Mouse (Mus musculus): Measurements from ENCODE around the gene Lrrc8c. TPM values are rescaled to one million over a fixed set of nuclear protein-coding genes. Genes with fewer than 3 reads are reported as not detected.
A peak's percentile ranks its signal among the peaks of the same experiment; 100 is the strongest.
"Not testable (repeated sequence)": the region's sequence is repeated elsewhere in the genome, so short reads cannot be mapped to it uniquely, and the experiment has no call there.

Gene Lrrc8c
- polyA plus RNA-seq, 1 experiment from 2014 or later, result 23.0 TPM

GRCm38 (mm10) chr5:105638266-105638665 is 119.1 kb downstream of the Lrrc8c start:
- H3K4me3 ChIP-seq (ENCODE audit: low read depth, low read length); H3K27ac ChIP-seq (ENCODE audit: low read length); H3K9ac ChIP-seq (replicated peaks; ENCODE audit: low read depth); H3K36me3 ChIP-seq (ENCODE audit: insufficient read depth, low read length); H3K4me2 ChIP-seq (replicated peaks; ENCODE audit: low read depth, low read length); H3K27me3 ChIP-seq (replicated peaks; ENCODE audit: insufficient read depth, low read length); H3K9me3 ChIP-seq (ENCODE audit: low read length); H3K4me1 ChIP-seq (ENCODE audit: insufficient read depth, low read depth, low read length); DNase-seq (ENCODE audit: low spot score); ATAC-seq: not testable (repeated sequence)
- TF ChIP-seq CTCF (IDR thresholded peaks at IDR 0.05), result peak; percentile 11; the same call in 1 of the 2 replicates
- 91% methylated on average over 2 of the region's 2 CpGs for WGBS

DNA sequence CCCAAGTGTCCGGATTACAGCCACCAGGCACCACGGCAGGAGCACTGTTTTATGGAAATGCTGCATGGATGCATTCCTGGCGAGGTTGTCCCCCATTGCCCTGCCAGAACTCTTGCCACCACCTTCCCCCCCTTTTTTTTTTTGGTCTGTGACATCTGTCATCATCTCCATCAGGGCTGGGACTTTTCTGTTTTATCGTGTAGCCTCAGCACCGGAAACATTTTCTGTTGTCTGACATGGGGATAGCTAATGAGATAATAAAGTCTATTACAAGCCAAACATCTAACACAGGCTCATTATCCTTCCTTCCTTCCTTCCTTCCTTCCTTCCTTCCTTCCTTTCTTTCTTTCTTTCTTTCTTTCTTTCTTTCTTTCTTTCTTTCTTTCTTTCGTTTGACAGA is 119.7 kb downstream of the Lrrc8c start:
- Histone ChIP-seq H3K27me3 (replicated peaks; ENCODE audit: insufficient read depth, low read length) (no peaks in the 10 kb centered on the region), H3K27ac (ENCODE audit: low read length) (no peak overlapping the region), H3K4me3 (ENCODE audit: low read depth, low read length) (no peak overlapping the region), H3K4me1 (ENCODE audit: insufficient read depth, low read depth, low read length) (no peaks in the 10 kb centered on the region), H3K9me3 (ENCODE audit: low read length) (no peaks in the 10 kb centered on the region), H3K4me2 (replicated peaks; ENCODE audit: low read depth, low read length) (no peak overlapping the region), H3K9ac (replicated peaks; ENCODE audit: low read depth) (no peak overlapping the region), H3K36me3 (ENCODE audit: insufficient read depth, low read length) (no peaks in the 10 kb centered on the region)
- no peak for ATAC-seq
- TF ChIP-seq CTCF (IDR thresholded peaks at IDR 0.05), result no peak
- no peak for TF ChIP-seq EP300 (IDR thresholded peaks at IDR 0.05)
- DNase-seq (ENCODE audit: low spot score), result no peak
- WGBS, result 79% methylated on average over 6 of the region's 6 CpGs

DNA sequence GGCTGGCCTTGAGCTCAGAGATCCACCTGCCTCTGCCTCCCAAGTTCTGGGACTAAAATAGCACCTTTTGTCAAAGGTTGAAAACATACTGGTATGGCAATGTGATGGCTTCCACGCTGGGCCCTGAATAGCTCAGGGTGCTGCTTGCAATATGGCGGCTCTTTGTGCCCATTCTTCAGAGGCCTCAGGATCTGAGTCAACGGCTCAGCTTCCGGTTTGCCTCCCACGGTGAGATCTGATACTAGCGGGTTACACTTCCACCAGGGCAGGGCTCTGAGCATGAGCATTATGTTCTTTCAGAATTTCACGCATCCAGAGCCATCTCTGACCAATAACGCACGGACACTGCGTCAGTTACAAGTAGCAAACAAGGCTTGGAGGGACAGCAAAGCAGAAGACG is 120.2 kb downstream of the Lrrc8c start:
- Histone ChIP-seq H3K4me3 (ENCODE audit: low read depth, low read length) (no peak overlapping the region), H3K4me1 (ENCODE audit: insufficient read depth, low read depth, low read length) (no peaks in the 10 kb centered on the region), H3K27me3 (replicated peaks; ENCODE audit: insufficient read depth, low read length) (no peaks in the 10 kb centered on the region), H3K4me2 (replicated peaks; ENCODE audit: low read depth, low read length) (no peak overlapping the region), H3K27ac (ENCODE audit: low read length) (no peak overlapping the region), H3K36me3 (ENCODE audit: insufficient read depth, low read length) (no peaks in the 10 kb centered on the region), H3K9me3 (ENCODE audit: low read length) (no peaks in the 10 kb centered on the region), H3K9ac (replicated peaks; ENCODE audit: low read depth) (no peak overlapping the region)
- ATAC-seq (no peak), DNase-seq (ENCODE audit: low spot score) (no peak)
- no peak for TF ChIP-seq CTCF (IDR thresholded peaks at IDR 0.05)
- TF ChIP-seq EP300 (IDR thresholded peaks at IDR 0.05), result no peak
- 94% methylated on average over 11 of the region's 11 CpGs for WGBS

DNA sequence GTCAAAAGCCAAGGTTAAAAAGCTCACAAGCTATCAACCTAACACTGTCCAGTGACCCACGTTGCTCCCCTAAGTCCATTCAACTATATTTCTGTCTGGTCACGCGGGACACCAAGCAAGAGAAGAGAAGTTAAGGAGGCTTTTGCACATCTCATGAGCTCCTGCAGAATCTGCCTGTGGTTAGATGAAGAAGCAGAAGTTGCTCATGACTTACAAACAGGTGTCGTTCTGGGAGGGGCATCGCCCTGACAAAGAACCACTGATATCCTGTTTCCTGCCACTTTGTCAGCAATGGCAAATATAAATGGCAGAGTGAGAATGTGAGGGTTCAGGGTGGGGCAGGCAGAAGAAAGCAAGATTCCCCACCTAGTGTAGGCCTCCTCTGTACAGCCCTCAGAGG is 123.3 kb downstream of the Lrrc8c start:
- ATAC-seq (no peak), DNase-seq (ENCODE audit: low spot score) (no peak)
- H3K4me1 ChIP-seq (ENCODE audit: insufficient read depth, low read depth, low read length), result no peaks in the 10 kb centered on the region
- no peaks in the 10 kb centered on the region for H3K9me3 ChIP-seq (ENCODE audit: low read length)
- H3K4me2 ChIP-seq (replicated peaks; ENCODE audit: low read depth, low read length), result no peak overlapping the region
- no peaks in the 10 kb centered on the region for H3K36me3 ChIP-seq (ENCODE audit: insufficient read depth, low read length)
- H3K27me3 ChIP-seq (replicated peaks; ENCODE audit: insufficient read depth, low read length), result no peaks in the 10 kb centered on the region
- whole genome bisulfite sequencing, result 73% methylated on average over 5 of the region's 5 CpGs
- H3K9ac ChIP-seq (replicated peaks; ENCODE audit: low read depth), result no peak overlapping the region
- no peak overlapping the region for H3K4me3 ChIP-seq (ENCODE audit: low read depth, low read length)
- TF ChIP-seq EP300 (IDR thresholded peaks at IDR 0.05), result no peak
- no peak for TF ChIP-seq CTCF (IDR thresholded peaks at IDR 0.05)
- H3K27ac ChIP-seq (ENCODE audit: low read length), result no peak overlapping the region

GRCm38 (mm10) chr5:105643276-105643675 is 124.1 kb downstream of the Lrrc8c start:
- ATAC-seq, result no peak
- Histone ChIP-seq H3K9ac (replicated peaks; ENCODE audit: low read depth) (no peak overlapping the region), H3K9me3 (ENCODE audit: low read length) (no peaks in the 10 kb centered on the region), H3K4me2 (replicated peaks; ENCODE audit: low read depth, low read length) (no peak overlapping the region), H3K36me3 (ENCODE audit: insufficient read depth, low read length) (no peaks in the 10 kb centered on the region), H3K27ac (ENCODE audit: low read length) (no peak overlapping the region), H3K4me1 (ENCODE audit: insufficient read depth, low read depth, low read length) (no peaks in the 10 kb centered on the region), H3K4me3 (ENCODE audit: low read depth, low read length) (no peak overlapping the region), H3K27me3 (replicated peaks; ENCODE audit: insufficient read depth, low read length) (no peaks in the 10 kb centered on the region)
- DNase-seq (ENCODE audit: low spot score), result no peak
- TF ChIP-seq EP300 (IDR thresholded peaks at IDR 0.05), result no peak
- TF ChIP-seq CTCF (IDR thresholded peaks at IDR 0.05), result no peak
- 77% methylated on average over 8 of the region's 8 CpGs for WGBS

DNA sequence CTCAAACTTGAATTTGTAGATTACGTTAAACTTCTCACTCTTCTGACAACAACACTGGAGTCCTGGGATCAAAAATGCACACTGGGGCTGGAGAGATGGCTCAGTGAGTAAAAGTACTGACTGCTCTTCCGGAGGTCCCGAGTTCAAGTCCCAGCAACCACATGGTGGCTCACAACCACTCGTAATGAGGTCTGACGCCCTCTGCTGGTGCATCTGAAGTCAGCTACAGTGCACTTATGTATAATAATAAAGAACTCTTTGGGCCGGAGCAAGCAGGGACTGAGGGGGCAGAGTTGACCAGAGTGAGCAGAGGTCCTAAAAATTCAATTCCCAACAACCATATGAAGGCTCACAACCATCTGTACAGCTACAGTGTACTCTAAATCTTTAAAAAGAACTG is 125.0 kb downstream of the Lrrc8c start:
- no peak overlapping the region for H3K9ac ChIP-seq (replicated peaks; ENCODE audit: low read depth)
- H3K27ac ChIP-seq (ENCODE audit: low read length), result no peak overlapping the region
- no peak for DNase-seq (ENCODE audit: low spot score)
- no peaks in the 10 kb centered on the region for H3K27me3 ChIP-seq (replicated peaks; ENCODE audit: insufficient read depth, low read length)
- 87% methylated on average over 6 of the region's 6 CpGs for WGBS
- no peak for TF ChIP-seq EP300 (IDR thresholded peaks at IDR 0.05)
- no peak for TF ChIP-seq CTCF (IDR thresholded peaks at IDR 0.05)
- no peak overlapping the region for H3K4me2 ChIP-seq (replicated peaks; ENCODE audit: low read depth, low read length)
- no peak overlapping the region for H3K4me3 ChIP-seq (ENCODE audit: low read depth, low read length)
- no peaks in the 10 kb centered on the region for H3K36me3 ChIP-seq (ENCODE audit: insufficient read depth, low read length)
- H3K9me3 ChIP-seq (ENCODE audit: low read length), result no peaks in the 10 kb centered on the region
- no peak for ATAC-seq
- no peaks in the 10 kb centered on the region; the same call in 1 of the 2 replicates for H3K4me1 ChIP-seq (ENCODE audit: insufficient read depth, low read depth, low read length)

GRCm38 (mm10) chr5:105647094-105647493 is 127.9 kb downstream of the Lrrc8c start:
- Histone ChIP-seq H3K9me3 (ENCODE audit: low read length) (no peaks in the 10 kb centered on the region), H3K27me3 (replicated peaks; ENCODE audit: insufficient read depth, low read length) (no peaks in the 10 kb centered on the region), H3K4me1 (ENCODE audit: insufficient read depth, low read depth, low read length) (no peaks in the 10 kb centered on the region; the same call in 1 of the 2 replicates), H3K4me2 (replicated peaks; ENCODE audit: low read depth, low read length) (no peak overlapping the region), H3K36me3 (ENCODE audit: insufficient read depth, low read length) (no peaks in the 10 kb centered on the region), H3K27ac (ENCODE audit: low read length) (no peak overlapping the region), H3K4me3 (ENCODE audit: low read depth, low read length) (no peak overlapping the region), H3K9ac (replicated peaks; ENCODE audit: low read depth) (no peak overlapping the region)
- ATAC-seq (no peak), DNase-seq (ENCODE audit: low spot score) (no peak)
- TF ChIP-seq CTCF (IDR thresholded peaks at IDR 0.05) (no peak), EP300 (IDR thresholded peaks at IDR 0.05) (no peak)
- WGBS, result 65% methylated on average over 7 of the region's 7 CpGs
